Mouse (Mus musculus) neural tube, embryonic 14.5 days (tissue): ENCODE data around the gene Prima1. TPM values are rescaled to one million over a fixed set of nuclear protein-coding genes. Genes with fewer than 3 reads are reported as not detected.

Source experiments
- ATAC-seq: fragments of 200-750 bp; cut with Nextera tagmentation; 2 replicates; pipeline ENCODE4 v1.8.0; 2017; ENCODE audit warnings: low read depth, mild to moderate bottlenecking, moderate TSS enrichment, moderate library complexity
- H3K27ac ChIP-seq: fragments of 300-500 bp; sonication (generic); 2 replicates; pipeline ENCODE4 v1.5.1; 2014; ENCODE audit warnings: low read depth, mild to moderate bottlenecking, control low read depth, low read length, moderate library complexity, mixed read lengths
- H3K27me3 ChIP-seq: fragments of 300-500 bp; sonication (generic); 2 replicates; pipeline ENCODE4 v1.6.1; 2014; ENCODE audit warnings: low read length; ENCODE audit not compliant: control insufficient read depth, insufficient read depth
- H3K36me3 ChIP-seq: fragments of 300-500 bp; sonication (generic); 2 replicates; pipeline ENCODE4 v1.6.1; 2014; ENCODE audit warnings: low read length, mixed read lengths; ENCODE audit not compliant: control insufficient read depth, insufficient read depth
- H3K4me1 ChIP-seq: fragments of 300-500 bp; sonication (generic); 2 replicates; pipeline ENCODE4 v1.6.1; 2014; ENCODE audit warnings: low read length; ENCODE audit not compliant: control insufficient read depth, insufficient read depth
- H3K4me2 ChIP-seq: fragments of 300-500 bp; sonication (generic); 2 replicates; pipeline ENCODE4 v1.6.1; 2014; ENCODE audit warnings: mild to moderate bottlenecking, low read depth, low read length, control low read depth
- H3K4me3 ChIP-seq: fragments of 300-500 bp; sonication (generic); 2 replicates; pipeline ENCODE4 v1.5.1; 2014; ENCODE audit warnings: low read depth, low read length, control low read depth, mixed read lengths
- H3K9ac ChIP-seq: fragments of 300-500 bp; sonication (generic); replicated peaks from 2 replicates; pipeline ENCODE4 v1.6.1; 2014; ENCODE audit warnings: low read depth, mild to moderate bottlenecking, control low read depth, low read length, mixed read lengths
- H3K9me3 ChIP-seq: fragments of 300-500 bp; sonication (generic); 2 replicates; pipeline ENCODE4 v1.6.1; 2016; ENCODE audit warnings: low read length; ENCODE audit not compliant: control insufficient read depth
- WGBS: fragments of 180-500 bp; shearing (Covaris S2); extraction: QIAGEN DNeasy Blood & Tissue Kit; methylation state at CpG from one replicate; pipeline ENCODE4 v1.1.7; 2014; 5-methylcytosine and 5-hydroxymethylcytosine counted together
- polyA plus RNA-seq: library from polyadenylated mRNA; unstranded; fragments of >200 nt; fragmentation: Nextera tagmentation; extraction: Ambion mirVana; gene quantifications from 2 replicates; pipeline ENCODE4 v1.2.1, GENCODE M21; 2014

Prima1 gene
- polyA plus RNA-seq, 1 experiment from 2014 or later, result 1.6 TPM

DNA sequence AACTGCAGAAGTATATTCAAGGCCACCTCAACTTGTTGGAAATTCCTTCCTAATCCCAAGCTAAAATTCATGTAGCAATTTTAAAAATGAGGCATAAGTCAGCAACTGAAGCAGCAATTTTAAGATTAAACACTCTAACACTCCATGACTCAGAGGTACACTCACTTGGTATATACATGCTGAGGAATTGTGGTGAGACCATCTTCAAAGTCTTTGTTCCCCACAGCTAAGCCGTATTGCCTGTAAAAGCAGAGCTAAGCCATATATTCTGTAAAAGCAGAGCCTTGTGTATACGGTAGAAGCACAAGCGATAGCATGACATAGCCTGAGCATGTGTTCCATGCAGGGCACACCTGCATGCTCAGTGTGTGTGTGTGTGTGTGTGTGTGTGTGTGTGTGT is 86.5 kb downstream of the Prima1 start:
- Histone ChIP-seq H3K4me1 (no peaks in the 10 kb centered on the region), H3K36me3 (0 out of 2 replicates have a peak, but pooled peaks cover 2% of the 10 kb centered on the region), H3K27me3 (no peaks in the 10 kb centered on the region), H3K27ac (no peak overlapping the region), H3K9ac (no peak overlapping the region), H3K4me3 (no peak overlapping the region), H3K9me3 (no peaks in the 10 kb centered on the region), H3K4me2 (no peak overlapping the region)
- ATAC-seq, result no peak
- WGBS, result 64% methylated on average over 3 of the region's 3 CpGs

DNA sequence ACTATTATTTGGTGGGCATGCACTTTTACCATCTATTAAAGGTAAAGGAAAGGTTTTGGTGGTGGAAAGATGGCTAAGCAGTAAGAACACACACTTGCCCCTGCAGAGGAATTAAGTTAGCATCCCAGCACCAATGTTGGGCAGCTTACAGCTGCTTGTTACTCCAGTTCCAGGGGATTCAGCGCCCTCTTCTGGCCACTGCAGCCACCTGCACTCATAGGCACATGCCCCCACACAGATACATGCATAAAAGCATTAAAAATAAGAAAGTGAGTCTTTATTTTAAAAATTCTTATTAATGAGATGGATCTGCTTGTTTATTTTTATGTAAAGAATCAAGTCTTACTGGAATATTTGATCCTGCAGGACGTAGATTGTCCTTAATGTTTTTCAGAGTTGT is 87.0 kb downstream of the Prima1 start:
- Histone ChIP-seq H3K27ac (no peak overlapping the region), H3K9me3 (no peaks in the 10 kb centered on the region), H3K4me1 (no peaks in the 10 kb centered on the region), H3K4me3 (no peak overlapping the region), H3K9ac (no peak overlapping the region), H3K36me3 (0 out of 2 replicates have a peak, but pooled peaks cover 2% of the 10 kb centered on the region), H3K4me2 (no peak overlapping the region), H3K27me3 (no peaks in the 10 kb centered on the region)
- ATAC-seq, result no peak
- WGBS, result 79% methylated on average over 2 of the region's 2 CpGs

DNA sequence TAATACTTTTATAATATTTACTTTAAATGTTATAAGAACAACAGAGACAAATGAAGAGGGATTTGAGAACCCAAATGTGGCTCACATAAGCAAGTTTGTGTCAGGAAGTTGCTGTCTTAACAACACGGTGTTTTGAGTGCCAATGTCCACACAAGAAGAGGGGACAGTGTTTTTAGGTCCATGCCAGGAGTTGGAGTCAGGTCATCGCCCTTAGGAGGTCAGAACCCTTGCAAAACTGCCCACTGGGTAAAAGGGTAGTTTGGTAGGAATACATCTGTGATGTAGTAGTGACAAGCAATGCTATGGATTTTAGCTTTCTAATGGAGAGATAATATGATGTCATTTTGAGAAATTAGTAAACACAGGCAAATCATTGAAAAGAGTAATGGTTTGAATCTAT is 91.7 kb downstream of the Prima1 start:
- Histone ChIP-seq H3K4me1 (no peaks in the 10 kb centered on the region), H3K4me2 (no peak overlapping the region), H3K27ac (no peak overlapping the region), H3K9ac (no peak overlapping the region), H3K36me3 (peaks cover 26% of the 10 kb centered on the region), H3K4me3 (no peak overlapping the region), H3K9me3 (peaks cover 7% of the 10 kb centered on the region; the same call in 1 of the 2 replicates), H3K27me3 (no peaks in the 10 kb centered on the region)
- no peak for ATAC-seq
- 88% methylated on average over 2 of the region's 2 CpGs for WGBS

Other genes with a start within 250 kb of the Prima1 start
- 6.8 and 10.6 TPM in 2 replicates for gene Fam181a, start 68.8 kb upstream of the Prima1 start, polyA plus RNA-seq
- gene Asb2, start 113.9 kb upstream of the Prima1 start, polyA plus RNA-seq, result 0.90 and 2.3 TPM in 2 replicates
- gene Otub2, start 146.5 kb upstream of the Prima1 start, polyA plus RNA-seq, result 27.1 and 27.6 TPM in 2 replicates
- 1.7 and 1.8 TPM in 2 replicates for gene 9330161L09Rik, start 165.7 kb upstream of the Prima1 start, polyA plus RNA-seq
- gene Ddx24, start 183.7 kb upstream of the Prima1 start, polyA plus RNA-seq, result 152 and 160 TPM in 2 replicates
- gene Ifi27, start 192.1 kb upstream of the Prima1 start, polyA plus RNA-seq, result 3.6 and 10.9 TPM in 2 replicates
- 4.9 TPM in 1 of 2 replicates, not detected in the other for gene Ifi27l2a, start 201.5 kb upstream of the Prima1 start, polyA plus RNA-seq
- gene Ifi27l2b, start 215.1 kb upstream of the Prima1 start, polyA plus RNA-seq, result not detected in 2 replicates